Mouse (Mus musculus): ENCODE data around the gene Insc. TPM values are rescaled to one million over a fixed set of nuclear protein-coding genes. Genes with fewer than 3 reads are reported as not detected.
"Not testable (repeated sequence)": the region's sequence is repeated elsewhere in the genome, so short reads cannot be mapped to it uniquely, and the experiment has no call there.

Insc gene
- polyA plus RNA-seq, 1 experiment = 5.9 TPM

DNA sequence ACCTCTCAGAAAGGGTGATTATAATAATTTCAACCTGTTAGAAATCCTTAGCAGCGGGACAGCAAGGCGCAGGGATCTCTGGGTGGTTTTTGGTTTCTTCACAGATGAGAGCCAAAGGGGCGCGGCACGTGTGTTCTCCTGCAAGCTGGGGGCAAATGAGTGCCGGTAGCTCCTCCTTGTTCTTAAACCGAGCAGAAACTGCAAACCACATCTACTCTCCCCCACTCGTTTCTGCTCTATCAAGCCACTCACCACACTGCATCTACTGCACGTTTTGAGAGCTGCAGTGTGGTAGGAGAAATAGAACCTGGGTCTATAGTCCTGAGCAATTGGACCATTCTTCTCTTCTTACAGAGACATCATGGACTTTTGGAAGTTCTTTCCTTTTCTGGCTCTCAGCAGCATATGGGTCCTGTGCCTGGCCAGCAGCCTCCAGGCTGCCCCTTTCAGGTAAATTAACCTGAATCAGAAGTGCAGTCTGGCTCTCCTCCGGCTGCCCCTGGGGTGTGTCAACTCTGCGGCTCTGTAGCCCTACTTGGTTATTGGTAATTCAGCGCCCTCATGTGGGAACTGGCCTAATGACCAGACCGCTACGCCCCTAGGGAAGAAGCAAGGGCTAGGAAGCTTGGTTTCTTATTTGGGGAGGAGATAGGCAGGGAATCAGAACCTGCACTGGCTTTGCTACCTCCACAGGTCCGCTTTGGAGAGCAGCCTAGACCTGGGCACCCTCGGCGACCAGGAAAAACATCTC lies 23.9 kb upstream of the Insc start:
- WGBS = 6% methylated on average over 17 of the region's 17 CpGs

DNA sequence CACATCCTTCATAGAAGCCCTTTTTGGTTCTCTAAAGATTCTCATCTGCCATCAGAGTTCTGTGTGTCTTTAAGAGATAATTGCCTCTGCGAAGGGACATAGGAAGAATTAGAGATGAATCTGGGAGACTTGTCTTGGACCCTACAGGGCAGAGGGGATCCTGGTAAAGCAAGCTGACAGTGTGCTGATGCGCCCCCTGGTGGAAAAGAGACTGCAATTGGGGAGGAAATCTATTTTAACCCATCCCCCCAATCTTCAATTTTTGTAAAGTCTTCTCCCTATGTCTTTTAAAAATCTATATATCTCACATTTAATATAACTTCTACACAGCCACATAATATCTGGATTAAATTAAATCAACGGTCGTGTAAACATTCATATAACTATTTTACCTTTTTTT lies 13.8 kb upstream of the Insc start:
- not testable (repeated sequence) for H3K4me3 ChIP-seq (ENCODE audit: insufficient read depth, low read depth, low read length); H3K27me3 ChIP-seq (replicated peaks; ENCODE audit: control insufficient read depth, insufficient read depth, low read length); H3K36me3 ChIP-seq (ENCODE audit: control insufficient read depth, insufficient read depth, low read length); H3K4me1 ChIP-seq (ENCODE audit: control insufficient read depth, insufficient read depth, low read length); H3K27ac ChIP-seq (ENCODE audit: insufficient read depth, low read depth, low read length)
- 64% methylated on average over 4 of the region's 4 CpGs for WGBS
- peak; percentile 3 for DNase-seq
- TF ChIP-seq CTCF (conservative IDR thresholded peaks at IDR 0.05; ENCODE audit: insufficient read depth, insufficient read length, low read depth, low read length) = peak; percentile 40

More for the DNA sequence above, 23.9 kb upstream of the Insc start:
- no peak overlapping the region for H3K27ac ChIP-seq (ENCODE audit: insufficient read depth, low read depth, low read length)
- no peaks in the 10 kb centered on the region for H3K4me1 ChIP-seq (ENCODE audit: control insufficient read depth, insufficient read depth, low read length)
- no peak overlapping the region for H3K4me3 ChIP-seq (ENCODE audit: insufficient read depth, low read depth, low read length)
- no peaks in the 10 kb centered on the region for H3K36me3 ChIP-seq (ENCODE audit: control insufficient read depth, insufficient read depth, low read length)
- TF ChIP-seq CTCF (conservative IDR thresholded peaks at IDR 0.05; ENCODE audit: insufficient read depth, insufficient read length, low read depth, low read length) (peak; percentile 47), POLR2A (IDR thresholded peaks at IDR 0.05; ENCODE audit: low read depth, low read length) (no peak)
- H3K27me3 ChIP-seq (replicated peaks; ENCODE audit: control insufficient read depth, insufficient read depth, low read length) = no peaks in the 10 kb centered on the region
- DNase-seq = peak; percentile 14

DNA sequence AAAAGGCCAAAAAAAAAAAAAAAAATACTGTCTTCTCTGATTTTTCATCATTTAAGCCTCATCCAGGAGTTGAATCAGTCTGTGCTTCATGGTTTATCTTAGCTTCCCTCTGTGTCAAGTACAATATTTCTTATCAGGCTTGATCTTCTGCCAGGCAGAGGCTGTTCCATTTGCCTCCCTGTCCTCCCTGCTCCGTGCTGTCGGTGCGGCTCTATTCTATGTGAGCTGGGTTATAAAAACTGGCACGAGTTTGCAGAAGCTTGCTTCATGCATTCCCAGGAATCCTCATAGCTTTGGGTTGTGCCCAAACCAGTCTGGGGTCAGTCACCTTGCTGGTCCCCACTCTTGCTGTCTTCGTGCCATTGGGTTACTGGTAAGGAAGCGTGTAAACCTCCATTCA lies 12.3 kb upstream of the Insc start:
- no peak for DNase-seq
- no peak for TF ChIP-seq POLR2A (IDR thresholded peaks at IDR 0.05; ENCODE audit: low read depth, low read length)
- no peak for TF ChIP-seq CTCF (conservative IDR thresholded peaks at IDR 0.05; ENCODE audit: insufficient read depth, insufficient read length, low read depth, low read length)
- Histone ChIP-seq H3K27me3 (replicated peaks; ENCODE audit: control insufficient read depth, insufficient read depth, low read length) (no peaks in the 10 kb centered on the region), H3K27ac (ENCODE audit: insufficient read depth, low read depth, low read length) (no peak overlapping the region), H3K4me1 (ENCODE audit: control insufficient read depth, insufficient read depth, low read length) (no peaks in the 10 kb centered on the region; the same call in 1 of the 2 replicates), H3K36me3 (ENCODE audit: control insufficient read depth, insufficient read depth, low read length) (no peaks in the 10 kb centered on the region), H3K4me3 (ENCODE audit: insufficient read depth, low read depth, low read length) (no peak overlapping the region)
- WGBS = 79% methylated on average over 6 of the region's 6 CpGs

DNA sequence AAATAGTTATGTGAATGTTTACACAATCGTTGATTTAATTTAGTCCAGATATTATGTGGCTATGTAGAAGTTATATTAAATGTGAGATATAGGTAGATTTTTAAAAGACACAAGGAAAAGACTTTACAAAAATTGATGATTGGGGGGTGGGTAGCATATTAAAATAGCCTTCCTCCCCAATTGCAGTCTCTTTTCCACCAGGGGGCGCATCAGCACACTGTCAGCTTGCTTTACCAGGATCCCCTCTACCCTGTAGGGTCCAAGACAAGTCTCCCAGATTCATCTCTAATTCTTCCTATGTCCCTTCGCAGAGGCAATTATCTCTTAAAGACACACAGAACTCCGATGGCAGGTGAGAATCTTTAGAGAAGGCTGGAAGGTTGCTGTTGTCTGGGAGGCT lies 11.8 kb upstream of the Insc start:
- not testable (repeated sequence) for H3K27me3 ChIP-seq (replicated peaks; ENCODE audit: control insufficient read depth, insufficient read depth, low read length); H3K4me1 ChIP-seq (ENCODE audit: control insufficient read depth, insufficient read depth, low read length); H3K4me3 ChIP-seq (ENCODE audit: insufficient read depth, low read depth, low read length); H3K36me3 ChIP-seq (ENCODE audit: control insufficient read depth, insufficient read depth, low read length); H3K27ac ChIP-seq (ENCODE audit: insufficient read depth, low read depth, low read length)
- DNase-seq = peak; percentile 4
- TF ChIP-seq CTCF (conservative IDR thresholded peaks at IDR 0.05; ENCODE audit: insufficient read depth, insufficient read length, low read depth, low read length) = peak; percentile 51
- WGBS = 40% methylated on average over 4 of the region's 4 CpGs

DNA sequence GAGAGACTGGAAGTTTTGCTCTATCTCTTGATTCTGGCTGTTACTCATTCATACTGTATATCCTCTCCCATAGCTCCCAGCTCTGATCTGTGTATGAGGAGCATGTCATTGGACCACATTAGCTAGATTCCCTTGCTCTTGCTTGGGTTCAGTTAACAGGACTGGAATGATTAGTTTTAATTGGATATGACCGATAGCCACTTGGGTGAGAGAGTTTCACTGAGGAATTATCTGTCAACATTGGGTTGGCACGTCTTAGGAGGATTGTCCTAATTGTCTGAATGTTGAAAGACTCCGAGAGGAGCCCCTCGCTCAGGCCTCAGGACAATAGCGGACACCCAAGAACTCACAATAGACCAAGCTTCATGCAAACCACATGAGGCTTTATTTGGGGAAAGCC lies 7.2 kb upstream of the Insc start:
- H3K27ac ChIP-seq (ENCODE audit: insufficient read depth, low read depth, low read length) = no peak overlapping the region
- no peak for DNase-seq
- no peaks in the 10 kb centered on the region; the same call in 1 of the 2 replicates for H3K4me1 ChIP-seq (ENCODE audit: control insufficient read depth, insufficient read depth, low read length)
- no peaks in the 10 kb centered on the region for H3K36me3 ChIP-seq (ENCODE audit: control insufficient read depth, insufficient read depth, low read length)
- H3K27me3 ChIP-seq (replicated peaks; ENCODE audit: control insufficient read depth, insufficient read depth, low read length) = no peaks in the 10 kb centered on the region
- 90% methylated on average over 5 of the region's 5 CpGs for WGBS
- no peak for TF ChIP-seq CTCF (conservative IDR thresholded peaks at IDR 0.05; ENCODE audit: insufficient read depth, insufficient read length, low read depth, low read length)
- TF ChIP-seq POLR2A (IDR thresholded peaks at IDR 0.05; ENCODE audit: low read depth, low read length) = no peak
- no peak overlapping the region for H3K4me3 ChIP-seq (ENCODE audit: insufficient read depth, low read depth, low read length)

DNA sequence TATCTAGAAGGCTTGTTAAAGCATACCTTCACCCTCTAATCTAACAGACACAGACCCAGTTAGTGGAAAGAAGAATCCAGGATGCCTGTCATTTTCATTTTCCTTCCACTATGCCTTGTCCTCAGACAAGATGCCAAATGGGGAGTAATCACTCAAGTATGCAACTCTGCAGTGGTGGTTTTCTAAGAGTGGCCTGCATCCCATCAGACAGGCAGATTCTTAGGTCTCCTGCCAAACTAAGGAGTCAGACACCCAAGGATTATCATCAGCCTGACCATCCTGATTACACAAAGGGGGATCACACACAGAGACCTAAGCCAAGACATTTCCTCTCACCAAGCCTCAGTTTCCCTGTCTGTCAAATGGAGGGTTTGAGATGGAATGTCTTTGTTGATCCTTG lies 5.3 kb upstream of the Insc start:
- TF ChIP-seq POLR2A (IDR thresholded peaks at IDR 0.05; ENCODE audit: low read depth, low read length) = no peak
- no peak for TF ChIP-seq CTCF (conservative IDR thresholded peaks at IDR 0.05; ENCODE audit: insufficient read depth, insufficient read length, low read depth, low read length)
- Histone ChIP-seq H3K27me3 (replicated peaks; ENCODE audit: control insufficient read depth, insufficient read depth, low read length) (no peaks in the 10 kb centered on the region), H3K27ac (ENCODE audit: insufficient read depth, low read depth, low read length) (no peak overlapping the region), H3K4me3 (ENCODE audit: insufficient read depth, low read depth, low read length) (no peak overlapping the region), H3K36me3 (ENCODE audit: control insufficient read depth, insufficient read depth, low read length) (no peaks in the 10 kb centered on the region), H3K4me1 (ENCODE audit: control insufficient read depth, insufficient read depth, low read length) (no peaks in the 10 kb centered on the region; the same call in 1 of the 2 replicates)
- DNase-seq = no peak

DNA sequence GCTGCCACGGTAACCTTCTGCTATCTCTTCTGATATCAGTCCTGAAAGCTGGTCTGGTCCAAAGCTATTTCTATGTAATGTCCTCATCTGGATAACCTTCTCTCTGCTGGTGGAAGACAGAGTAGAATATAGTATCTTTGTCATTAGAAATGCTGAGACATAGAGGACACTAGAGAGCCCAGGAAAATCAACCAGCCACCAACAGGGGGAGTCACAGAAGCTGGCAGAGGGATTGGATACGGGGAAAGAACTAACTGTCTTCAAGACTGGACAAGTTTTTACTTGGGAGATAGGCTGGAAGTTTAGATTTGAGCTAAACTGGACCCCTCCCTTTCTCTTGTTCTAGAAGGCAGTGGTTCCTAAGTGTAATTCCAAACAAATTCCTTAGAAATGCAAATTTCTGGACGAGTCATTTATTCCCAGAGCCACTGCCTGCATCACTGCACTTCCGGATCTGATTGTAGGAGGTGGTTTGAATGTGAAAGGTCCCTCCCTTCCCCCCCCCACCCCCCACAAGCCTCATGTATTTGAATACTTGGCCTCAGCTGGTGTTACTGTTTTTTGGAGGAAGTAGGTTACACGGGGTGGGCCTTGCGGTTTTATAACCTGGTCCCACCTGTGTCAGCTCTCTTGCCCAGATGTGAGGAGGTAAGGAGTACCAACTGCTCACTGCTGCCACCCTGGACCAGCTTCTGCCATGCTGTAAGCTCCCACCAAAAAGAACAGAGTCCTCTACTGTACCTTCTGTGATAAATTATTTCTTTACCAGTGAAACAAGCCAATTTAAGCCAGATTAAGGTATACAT lies 2.9 kb upstream of the Insc start:
- no peaks in the 10 kb centered on the region for H3K36me3 ChIP-seq (ENCODE audit: control insufficient read depth, insufficient read depth, low read length)
- peak; percentile 16 for DNase-seq
- H3K27ac ChIP-seq (ENCODE audit: insufficient read depth, low read depth, low read length) = no peak overlapping the region
- H3K27me3 ChIP-seq (replicated peaks; ENCODE audit: control insufficient read depth, insufficient read depth, low read length) = no peaks in the 10 kb centered on the region
- TF ChIP-seq CTCF (conservative IDR thresholded peaks at IDR 0.05; ENCODE audit: insufficient read depth, insufficient read length, low read depth, low read length) = peak; percentile 41
- no peak for TF ChIP-seq POLR2A (IDR thresholded peaks at IDR 0.05; ENCODE audit: low read depth, low read length)
- WGBS = 37% methylated on average over 6 of the region's 6 CpGs
- no peak overlapping the region for H3K4me3 ChIP-seq (ENCODE audit: insufficient read depth, low read depth, low read length)
- H3K4me1 ChIP-seq (ENCODE audit: control insufficient read depth, insufficient read depth, low read length) = no peaks in the 10 kb centered on the region
